Mouse (Mus musculus): Measurements from ENCODE around the gene Dop1b. TPM values are rescaled to one million over a fixed set of nuclear protein-coding genes. Genes with fewer than 3 reads are reported as not detected.

The Dop1b gene
- polyA plus RNA-seq, 1 experiment = 102 TPM

GRCm38 (mm10) chr16:93779554-93779953, 67.8 kb downstream of the Dop1b start:
- Histone ChIP-seq H3K27ac (ENCODE audit: insufficient read depth, low read length) (no peak overlapping the region), H3K27me3 (ENCODE audit: control insufficient read depth, insufficient read depth, low read length) (no peaks in the 10 kb centered on the region), H3K4me3 (replicated peaks; ENCODE audit: insufficient read depth, low read depth, low read length) (no peak overlapping the region), H3K4me1 (ENCODE audit: control insufficient read depth, insufficient read depth, low read length) (no peaks in the 10 kb centered on the region)
- 84% methylated on average over 4 of the region's 4 CpGs for WGBS
- no peak for TF ChIP-seq CTCF (IDR thresholded peaks at IDR 0.05; ENCODE audit: borderline replicate concordance, insufficient read depth, low read depth, low read length)
- no peak for TF ChIP-seq POLR2A (IDR thresholded peaks at IDR 0.05; ENCODE audit: borderline replicate concordance, insufficient read depth, low read length)
- DNase-seq = no peak

GRCm38 (mm10) chr16:93780660-93781479, 69.2 kb downstream of the Dop1b start:
- H3K27ac ChIP-seq (ENCODE audit: insufficient read depth, low read length) = no peak overlapping the region
- no peak for DNase-seq
- H3K27me3 ChIP-seq (ENCODE audit: control insufficient read depth, insufficient read depth, low read length) = no peaks in the 10 kb centered on the region
- TF ChIP-seq POLR2A (IDR thresholded peaks at IDR 0.05; ENCODE audit: borderline replicate concordance, insufficient read depth, low read length) = no peak
- TF ChIP-seq CTCF (IDR thresholded peaks at IDR 0.05; ENCODE audit: borderline replicate concordance, insufficient read depth, low read depth, low read length) = no peak; the same call in 1 of the 2 replicates
- WGBS = 71% methylated on average over 14 of the region's 14 CpGs
- H3K4me1 ChIP-seq (ENCODE audit: control insufficient read depth, insufficient read depth, low read length) = no peaks in the 10 kb centered on the region
- H3K4me3 ChIP-seq (replicated peaks; ENCODE audit: insufficient read depth, low read depth, low read length) = no peak overlapping the region

GRCm38 (mm10) chr16:93784175-93784574, 72.5 kb downstream of the Dop1b start:
- no peak for DNase-seq
- TF ChIP-seq CTCF (IDR thresholded peaks at IDR 0.05; ENCODE audit: borderline replicate concordance, insufficient read depth, low read depth, low read length) = 0 out of 2 replicates have a peak, but pooled peaks have one; percentile 14
- TF ChIP-seq POLR2A (IDR thresholded peaks at IDR 0.05; ENCODE audit: borderline replicate concordance, insufficient read depth, low read length) = no peak
- Histone ChIP-seq H3K4me3 (replicated peaks; ENCODE audit: insufficient read depth, low read depth, low read length) (no peak overlapping the region), H3K27ac (ENCODE audit: insufficient read depth, low read length) (no peak overlapping the region), H3K4me1 (ENCODE audit: control insufficient read depth, insufficient read depth, low read length) (no peaks in the 10 kb centered on the region), H3K27me3 (ENCODE audit: control insufficient read depth, insufficient read depth, low read length) (no peaks in the 10 kb centered on the region)
- 93% methylated on average over 7 of the region's 7 CpGs for WGBS

GRCm38 (mm10) chr16:93785805-93786204, 74.1 kb downstream of the Dop1b start:
- no peak overlapping the region for H3K4me3 ChIP-seq (replicated peaks; ENCODE audit: insufficient read depth, low read depth, low read length)
- WGBS = 18% methylated on average over 9 of the region's 9 CpGs
- no peaks in the 10 kb centered on the region for H3K27me3 ChIP-seq (ENCODE audit: control insufficient read depth, insufficient read depth, low read length)
- DNase-seq = peak in 1 of 2 experiments; percentile 59
- no peaks in the 10 kb centered on the region for H3K4me1 ChIP-seq (ENCODE audit: control insufficient read depth, insufficient read depth, low read length)
- TF ChIP-seq CTCF (IDR thresholded peaks at IDR 0.05; ENCODE audit: borderline replicate concordance, insufficient read depth, low read depth, low read length) (peak; percentile 93), POLR2A (IDR thresholded peaks at IDR 0.05; ENCODE audit: borderline replicate concordance, insufficient read depth, low read length) (no peak)
- H3K27ac ChIP-seq (ENCODE audit: insufficient read depth, low read length) = no peak overlapping the region

- H3K4me3 ChIP-seq (replicated peaks; ENCODE audit: insufficient read depth, low read depth, low read length) = no peak overlapping the region
- no peaks in the 10 kb centered on the region for H3K27me3 ChIP-seq (ENCODE audit: control insufficient read depth, insufficient read depth, low read length)
- DNase-seq = no peak
- H3K4me1 ChIP-seq (ENCODE audit: control insufficient read depth, insufficient read depth, low read length) = no peaks in the 10 kb centered on the region
- WGBS = 89% methylated on average over 4 of the region's 4 CpGs
- TF ChIP-seq POLR2A (IDR thresholded peaks at IDR 0.05; ENCODE audit: borderline replicate concordance, insufficient read depth, low read length) (no peak), CTCF (IDR thresholded peaks at IDR 0.05; ENCODE audit: borderline replicate concordance, insufficient read depth, low read depth, low read length) (no peak)
- H3K27ac ChIP-seq (ENCODE audit: insufficient read depth, low read length) = no peak overlapping the region
These were observed 76.7 kb downstream of the Dop1b start for GRCm38 (mm10) chr16:93788388-93788787.

GRCm38 (mm10) chr16:93788881-93789280, 77.2 kb downstream of the Dop1b start:
- H3K27me3 ChIP-seq (ENCODE audit: control insufficient read depth, insufficient read depth, low read length) = no peaks in the 10 kb centered on the region
- TF ChIP-seq POLR2A (IDR thresholded peaks at IDR 0.05; ENCODE audit: borderline replicate concordance, insufficient read depth, low read length) (no peak), CTCF (IDR thresholded peaks at IDR 0.05; ENCODE audit: borderline replicate concordance, insufficient read depth, low read depth, low read length) (no peak)
- 93% methylated on average over 8 of the region's 8 CpGs for WGBS
- H3K4me3 ChIP-seq (replicated peaks; ENCODE audit: insufficient read depth, low read depth, low read length) = no peak overlapping the region
- no peak overlapping the region for H3K27ac ChIP-seq (ENCODE audit: insufficient read depth, low read length)
- no peak for DNase-seq
- H3K4me1 ChIP-seq (ENCODE audit: control insufficient read depth, insufficient read depth, low read length) = no peaks in the 10 kb centered on the region

- 48% methylated on average over 5 of the region's 5 CpGs for WGBS
These were observed 78.5 kb downstream of the Dop1b start for GRCm38 (mm10) chr16:93789971-93790755.

More at GRCm38 (mm10) chr16:93789971-93790755, 78.5 kb downstream of the Dop1b start:
- H3K27ac ChIP-seq (ENCODE audit: insufficient read depth, low read length) = no peak overlapping the region
- no peaks in the 10 kb centered on the region for H3K27me3 ChIP-seq (ENCODE audit: control insufficient read depth, insufficient read depth, low read length)
- DNase-seq = no peak
- no peaks in the 10 kb centered on the region for H3K4me1 ChIP-seq (ENCODE audit: control insufficient read depth, insufficient read depth, low read length)
- no peak overlapping the region for H3K4me3 ChIP-seq (replicated peaks; ENCODE audit: insufficient read depth, low read depth, low read length)
- TF ChIP-seq CTCF (IDR thresholded peaks at IDR 0.05; ENCODE audit: borderline replicate concordance, insufficient read depth, low read depth, low read length) = no peak
- no peak for TF ChIP-seq POLR2A (IDR thresholded peaks at IDR 0.05; ENCODE audit: borderline replicate concordance, insufficient read depth, low read length)

Data from cerebellum, adult 2 months (tissue).